Mouse (Mus musculus) cerebellum, adult 2 months (tissue): ENCODE data around the gene Ccl4. TPM values are rescaled to one million over a fixed set of nuclear protein-coding genes. Genes with fewer than 3 reads are reported as not detected.

Source experiments
- DNase-seq, 2 experiments: peaks; one replicate each; pipeline ENCODE4 v3.0.0; 2021
- H3K27ac ChIP-seq: fragments of 200-500 bp; 2 replicates; pipeline ENCODE4 v1.5.1; 2012; ENCODE audit warnings: low read length, control low read depth, inconsistent platforms; ENCODE audit not compliant: insufficient read depth
- H3K27me3 ChIP-seq: fragments of 200-500 bp; 2 replicates; pipeline ENCODE4 v1.6.1; 2012; ENCODE audit warnings: inconsistent platforms, mild to moderate bottlenecking, low read length, moderate library complexity; ENCODE audit not compliant: control insufficient read depth, insufficient read depth
- H3K4me1 ChIP-seq: fragments of 200-500 bp; 2 replicates; pipeline ENCODE4 v1.6.1; 2011; ENCODE audit warnings: low read length; ENCODE audit not compliant: control insufficient read depth, insufficient read depth
- H3K4me3 ChIP-seq: fragments of 200-500 bp; replicated peaks from 2 replicates; pipeline ENCODE3; 2011; ENCODE audit warnings: mild to moderate bottlenecking, low read depth, low read length, control low read depth; ENCODE audit not compliant: insufficient read depth
- CTCF ChIP-seq: fragments of 200-500 bp; IDR thresholded peaks from 2 replicates; pipeline ENCODE4 v1.5.1; 2011; ENCODE audit warnings: low read depth, mild to moderate bottlenecking, control low read depth, low read length, moderate library complexity, borderline replicate concordance; ENCODE audit not compliant: insufficient read depth
- POLR2A ChIP-seq: fragments of 200-500 bp; IDR thresholded peaks from 2 replicates; pipeline ENCODE4 v1.6.1; 2011; ENCODE audit warnings: low read length, control low read depth, borderline replicate concordance; ENCODE audit not compliant: insufficient read depth
- WGBS: fragments of 180-500 bp; shearing (Covaris S2); methylation state at CpG from one replicate; pipeline ENCODE4 v1.1.7; 2018; 5-methylcytosine and 5-hydroxymethylcytosine counted together
- polyA plus RNA-seq: library from polyadenylated mRNA; depleted of rRNA; stranded (reverse); fragments of >200 nt; gene quantifications from 2 replicates; pipeline ENCODE4 v1.2.3, GENCODE M21; 2012

The Ccl4 gene
- polyA plus RNA-seq, 1 experiment, result 0.25 TPM

DNA sequence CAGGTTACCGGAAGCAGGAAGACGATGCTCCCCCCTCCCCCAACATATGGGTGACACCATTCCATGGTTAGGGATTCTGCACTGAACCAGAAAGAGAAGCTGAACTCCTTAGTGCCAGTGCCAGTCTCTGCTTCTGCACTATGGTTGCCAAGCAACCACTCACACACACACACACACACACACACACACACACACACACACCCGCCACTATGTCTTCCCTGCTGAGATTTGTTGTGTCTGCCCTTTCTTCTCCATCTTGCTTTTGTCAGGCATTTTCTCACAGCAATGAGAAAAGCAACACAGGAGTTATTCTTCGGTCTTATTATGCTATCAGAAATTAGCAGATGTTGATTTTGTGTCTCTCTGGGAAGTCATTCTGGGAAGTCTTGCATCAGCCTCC, 28.0 kb upstream of the Ccl4 start:
- Histone ChIP-seq H3K4me1 (no peaks in the 10 kb centered on the region), H3K27ac (no peak overlapping the region), H3K4me3 (no peak overlapping the region), H3K27me3 (no peaks in the 10 kb centered on the region)
- DNase-seq, result no peak
- TF ChIP-seq CTCF (no peak), POLR2A (no peak)
- 7% methylated on average over 4 of the region's 4 CpGs for WGBS

GRCm38 (mm10) chr11:83634898-83635297, 27.5 kb upstream of the Ccl4 start:
- Histone ChIP-seq H3K4me1 (no peaks in the 10 kb centered on the region), H3K27ac (no peak overlapping the region), H3K27me3 (no peaks in the 10 kb centered on the region), H3K4me3 (no peak overlapping the region)
- TF ChIP-seq POLR2A (no peak), CTCF (no peak)
- DNase-seq, result no peak
- 92% methylated on average over 2 of the region's 2 CpGs for WGBS

DNA sequence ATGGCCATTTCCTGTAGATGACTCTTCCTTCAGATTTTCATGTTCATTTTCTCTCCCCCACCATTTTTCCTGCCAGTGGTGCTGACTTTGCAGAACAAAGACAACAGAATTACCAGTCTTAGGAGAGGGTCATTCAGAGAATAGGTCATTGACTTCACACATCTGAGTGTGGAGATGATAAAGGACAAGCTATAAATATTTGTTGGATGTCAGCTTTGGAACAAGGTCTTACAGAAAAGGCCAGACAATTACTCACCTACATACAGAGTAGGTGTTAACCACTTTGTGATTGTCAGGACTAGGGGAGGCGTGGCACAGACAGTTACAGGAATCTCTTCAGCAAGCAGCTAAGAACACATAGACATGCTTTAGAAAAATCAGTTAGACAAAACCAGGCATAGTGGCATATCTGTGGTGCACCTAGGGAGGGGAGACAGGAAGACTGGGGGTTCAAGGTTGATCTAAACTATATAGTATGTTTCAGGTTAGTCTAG, 25.6 kb upstream of the Ccl4 start:
- no peaks in the 10 kb centered on the region for H3K4me1 ChIP-seq

DNA sequence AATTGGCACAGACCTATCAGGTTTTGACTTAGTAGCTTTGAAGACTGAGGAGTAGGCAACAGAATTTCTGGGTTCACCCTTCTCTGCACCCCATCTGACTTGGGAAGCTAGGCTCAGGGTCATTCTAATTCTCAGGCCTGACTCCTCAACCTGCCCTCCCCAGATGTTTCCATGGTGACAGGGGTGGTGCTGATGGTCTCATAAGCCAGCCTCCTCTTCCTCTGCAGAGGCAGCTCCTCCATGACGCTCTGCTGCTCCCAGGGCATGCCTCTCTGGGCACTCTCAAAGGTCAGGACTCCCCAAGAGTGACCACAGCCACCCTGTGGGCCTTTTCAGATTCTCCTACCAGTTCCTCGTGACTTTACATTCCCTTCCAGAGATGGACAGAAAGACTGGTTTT, 23.4 kb upstream of the Ccl4 start:
- Histone ChIP-seq H3K4me3 (no peak overlapping the region), H3K27ac (no peak overlapping the region), H3K27me3 (no peaks in the 10 kb centered on the region), H3K4me1 (no peaks in the 10 kb centered on the region)
- no peak for DNase-seq
- TF ChIP-seq POLR2A (no peak), CTCF (no peak)
- 45% methylated on average over 2 of the region's 2 CpGs for WGBS

More for the DNA sequence above, 25.6 kb upstream of the Ccl4 start:
- DNase-seq, result no peak
- 80% methylated on average over 1 of the region's 1 CpGs for WGBS
- no peak overlapping the region for H3K27ac ChIP-seq
- TF ChIP-seq POLR2A (no peak), CTCF (no peak)
- no peak overlapping the region for H3K4me3 ChIP-seq
- no peaks in the 10 kb centered on the region for H3K27me3 ChIP-seq

GRCm38 (mm10) chr11:83639533-83639932, 22.9 kb upstream of the Ccl4 start:
- DNase-seq, result no peak
- TF ChIP-seq POLR2A (no peak), CTCF (no peak)
- H3K27me3 ChIP-seq, result no peaks in the 10 kb centered on the region
- no peak overlapping the region for H3K4me3 ChIP-seq
- H3K4me1 ChIP-seq, result no peaks in the 10 kb centered on the region
- no peak overlapping the region for H3K27ac ChIP-seq
- WGBS, result 65% methylated on average over 3 of the region's 3 CpGs

DNA sequence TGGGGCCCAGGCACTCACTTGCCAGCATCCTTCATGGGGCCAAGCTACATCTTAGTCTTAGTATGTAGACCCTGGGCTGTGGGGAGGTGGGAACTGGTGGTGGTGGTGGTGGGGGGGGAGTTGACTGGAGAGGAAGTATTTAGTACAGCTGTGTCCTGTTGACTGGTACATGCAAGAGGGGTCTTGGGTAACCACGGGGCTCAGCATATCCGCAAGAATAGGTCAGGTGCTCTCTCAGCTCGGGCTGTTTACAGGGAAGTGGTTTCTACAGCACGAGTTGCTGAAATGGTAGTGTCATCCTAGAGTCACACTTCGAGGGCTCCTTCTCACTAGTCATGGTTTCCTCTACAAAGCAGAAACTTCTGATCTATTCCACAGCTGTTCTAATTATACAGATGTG, 22.2 kb upstream of the Ccl4 start:
- TF ChIP-seq POLR2A, result no peak
- TF ChIP-seq CTCF, result no peak
- 76% methylated on average over 5 of the region's 5 CpGs for WGBS

DNA sequence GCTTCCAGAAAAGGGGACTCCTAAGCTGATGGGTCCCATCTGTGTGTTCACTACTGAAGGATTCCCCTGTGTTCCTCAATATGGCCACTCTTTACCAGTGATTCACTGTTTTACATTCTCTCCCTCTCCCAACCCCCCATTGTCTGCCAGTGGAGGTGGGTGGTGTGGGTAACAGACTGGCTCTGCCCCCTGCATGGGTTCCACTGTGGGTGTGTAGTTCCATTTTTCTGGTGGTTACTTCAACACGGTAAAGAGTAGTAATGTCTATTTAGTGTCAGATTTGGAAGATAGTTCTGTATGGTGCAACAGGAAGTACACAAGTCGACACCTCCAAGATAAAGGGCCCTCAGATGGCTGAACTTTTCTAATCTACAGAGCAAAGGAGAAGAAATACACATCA, 21.2 kb upstream of the Ccl4 start:
- no peak for DNase-seq
- no peaks in the 10 kb centered on the region for H3K27me3 ChIP-seq
- H3K27ac ChIP-seq, result no peak overlapping the region
- no peak for TF ChIP-seq POLR2A
- no peak for TF ChIP-seq CTCF
- no peaks in the 10 kb centered on the region for H3K4me1 ChIP-seq
- WGBS, result 87% methylated on average over 2 of the region's 2 CpGs
- H3K4me3 ChIP-seq, result no peak overlapping the region

More for the DNA sequence above, 22.2 kb upstream of the Ccl4 start:
- H3K4me1 ChIP-seq, result no peaks in the 10 kb centered on the region
- no peak for DNase-seq
- no peak overlapping the region for H3K27ac ChIP-seq
- no peaks in the 10 kb centered on the region for H3K27me3 ChIP-seq
- no peak overlapping the region for H3K4me3 ChIP-seq

GRCm38 (mm10) chr11:83645521-83645920, 16.9 kb upstream of the Ccl4 start, which contains the start of gene Rpl9-ps1:
Rpl9-ps1 (minus strand) TSS chr11:83645621.
- H3K27ac ChIP-seq, result no peak within 1 kb of the TSS
- no peaks in the 10 kb centered on the region for H3K4me1 ChIP-seq
- H3K4me3 ChIP-seq, result no peak within 1 kb of the TSS
- 73% methylated on average over 1 of the region's 1 CpGs for WGBS
- TF ChIP-seq POLR2A (no peak), CTCF (no peak)
- no peak for DNase-seq
- no peaks in the 10 kb centered on the region for H3K27me3 ChIP-seq
